Mouse (Mus musculus) limb, embryonic 13.5 days (tissue): ENCODE data around the gene Psmd11. TPM values are rescaled to one million over a fixed set of nuclear protein-coding genes. Genes with fewer than 3 reads are reported as not detected.

Experiments
- ATAC-seq: fragments of 200-750 bp; cut with Nextera tagmentation; 2 replicates; pipeline ENCODE4 v1.8.0; 2017; ENCODE audit warnings: low read depth, moderate number of reproducible peaks, moderate TSS enrichment; ENCODE audit not compliant: low FRiP score
- H3K27ac ChIP-seq: fragments of 300-500 bp; sonication (generic); 2 replicates; pipeline ENCODE4 v1.5.1; 2015; ENCODE audit warnings: inconsistent platforms, mild to moderate bottlenecking, moderate library complexity
- H3K27me3 ChIP-seq: fragments of 300-500 bp; sonication (generic); 2 replicates; pipeline ENCODE4 v1.6.1; 2015; ENCODE audit warnings: mild to moderate bottlenecking, inconsistent platforms
- H3K36me3 ChIP-seq: fragments of 300-500 bp; sonication (generic); 2 replicates; pipeline ENCODE4 v1.6.1; 2015; ENCODE audit warnings: inconsistent platforms, mild to moderate bottlenecking, moderate library complexity
- H3K4me1 ChIP-seq: fragments of 300-500 bp; sonication (generic); 2 replicates; pipeline ENCODE4 v1.6.1; 2015; ENCODE audit warnings: inconsistent platforms
- H3K4me2 ChIP-seq: fragments of 300-500 bp; sonication (generic); replicated peaks from 2 replicates; pipeline ENCODE4 v1.6.1; 2015; ENCODE audit warnings: inconsistent platforms, mild to moderate bottlenecking, moderate library complexity
- H3K4me3 ChIP-seq: fragments of 300-500 bp; sonication (generic); 2 replicates; pipeline ENCODE4 v1.5.1; 2015; ENCODE audit warnings: moderate library complexity, mild to moderate bottlenecking, inconsistent platforms
- H3K9ac ChIP-seq: fragments of 300-500 bp; sonication (generic); 2 replicates; pipeline ENCODE4 v1.6.1; 2015; ENCODE audit warnings: mild to moderate bottlenecking, inconsistent platforms
- H3K9me3 ChIP-seq: fragments of 300-500 bp; sonication (generic); 2 replicates; pipeline ENCODE4 v1.6.1; 2016; ENCODE audit warnings: inconsistent platforms
- WGBS: fragments of 180-500 bp; shearing (Covaris S2); methylation state at CpG from one replicate; pipeline ENCODE4 v1.1.7; 2015; 5-methylcytosine and 5-hydroxymethylcytosine counted together
- polyA plus RNA-seq: library from polyadenylated mRNA; unstranded; fragments of >200 nt; fragmentation: Nextera tagmentation; extraction: Ambion mirVana; gene quantifications from 2 replicates; pipeline ENCODE4 v1.2.1, GENCODE M21; 2015

The Psmd11 gene
- polyA plus RNA-seq, 1 experiment from 2014 or later: 332 TPM

DNA sequence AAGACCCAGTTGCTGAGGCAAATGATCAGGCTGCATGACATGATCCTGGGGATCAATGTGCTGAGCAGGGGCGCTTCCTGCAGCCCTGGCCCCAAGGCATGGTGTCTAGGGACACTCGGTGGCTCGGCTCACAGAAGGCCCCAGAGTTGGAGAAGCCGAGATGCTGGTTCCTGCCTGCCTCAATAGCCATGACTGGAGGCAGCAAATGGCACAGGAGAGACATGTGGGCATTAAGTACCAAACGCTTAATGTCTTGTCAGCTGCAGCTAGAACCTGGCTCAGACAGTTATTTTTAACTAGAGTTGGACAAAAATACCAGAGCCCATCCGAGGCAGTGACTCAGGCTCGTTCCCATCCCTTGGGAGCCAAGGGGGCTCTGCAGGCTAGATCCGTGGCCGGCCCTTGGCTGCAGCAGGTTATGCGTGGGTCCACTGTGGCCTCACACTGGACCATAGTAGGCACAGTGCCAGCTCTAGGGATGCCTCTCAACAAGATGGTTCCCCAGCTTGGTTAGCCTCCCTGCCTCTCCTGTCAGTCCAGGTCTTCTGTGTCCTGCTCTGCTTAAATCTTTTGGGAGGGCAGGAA lies 57.3 kb downstream of the Psmd11 start:
- WGBS: 77% methylated on average over 10 of the region's 10 CpGs

DNA sequence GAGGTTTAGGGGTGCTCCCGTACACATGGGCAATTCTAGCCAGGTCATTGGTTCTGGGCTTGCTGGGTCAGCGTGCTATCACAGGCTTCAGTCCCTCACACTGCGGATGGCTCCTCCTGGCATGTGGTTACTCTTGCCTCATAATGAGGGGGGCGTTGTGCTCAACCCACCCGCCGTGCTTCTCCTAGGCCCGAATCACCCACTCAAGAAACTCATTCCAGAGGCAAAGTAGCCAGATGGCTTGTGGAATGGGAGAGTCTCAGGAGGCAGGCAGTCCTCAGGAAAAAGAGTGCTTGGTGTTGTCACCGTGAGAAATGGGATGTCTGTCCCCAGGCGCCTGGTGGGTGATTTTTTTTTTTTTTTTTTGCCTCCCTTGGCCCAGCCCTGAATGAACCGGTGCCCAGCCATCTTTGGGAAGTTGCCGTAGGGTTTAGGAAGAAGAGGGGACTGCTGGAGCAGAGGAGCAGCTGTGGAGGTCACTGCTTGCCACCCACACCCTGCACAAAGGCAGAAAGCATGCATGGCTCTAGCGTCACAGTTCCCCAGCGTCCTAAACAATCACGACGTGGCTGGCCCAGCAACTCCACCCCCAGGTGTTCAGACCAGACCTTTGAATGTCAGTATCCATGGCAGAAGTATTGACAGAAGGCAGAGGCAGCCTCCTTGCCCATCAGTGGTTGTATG lies 59.6 kb downstream of the Psmd11 start:
- WGBS: 68% methylated on average over 15 of the region's 15 CpGs
- Histone ChIP-seq H3K27ac (no peak overlapping the region), H3K36me3 (no peaks in the 10 kb centered on the region; the same call in 1 of the 2 replicates), H3K4me1 (peaks cover 20% of the 10 kb centered on the region), H3K4me2 (no peak overlapping the region), H3K27me3 (no peaks in the 10 kb centered on the region), H3K4me3 (no peak overlapping the region), H3K9ac (no peak overlapping the region), H3K9me3 (no peaks in the 10 kb centered on the region)
- ATAC-seq: no peak

More for the DNA sequence above, 57.3 kb downstream of the Psmd11 start:
- Histone ChIP-seq H3K27ac (no peak overlapping the region), H3K36me3 (no peaks in the 10 kb centered on the region; the same call in 1 of the 2 replicates), H3K4me2 (no peak overlapping the region), H3K4me1 (peaks cover 16% of the 10 kb centered on the region), H3K9ac (no peak overlapping the region), H3K9me3 (no peaks in the 10 kb centered on the region), H3K4me3 (no peak overlapping the region), H3K27me3 (no peaks in the 10 kb centered on the region)
- ATAC-seq: no peak

DNA sequence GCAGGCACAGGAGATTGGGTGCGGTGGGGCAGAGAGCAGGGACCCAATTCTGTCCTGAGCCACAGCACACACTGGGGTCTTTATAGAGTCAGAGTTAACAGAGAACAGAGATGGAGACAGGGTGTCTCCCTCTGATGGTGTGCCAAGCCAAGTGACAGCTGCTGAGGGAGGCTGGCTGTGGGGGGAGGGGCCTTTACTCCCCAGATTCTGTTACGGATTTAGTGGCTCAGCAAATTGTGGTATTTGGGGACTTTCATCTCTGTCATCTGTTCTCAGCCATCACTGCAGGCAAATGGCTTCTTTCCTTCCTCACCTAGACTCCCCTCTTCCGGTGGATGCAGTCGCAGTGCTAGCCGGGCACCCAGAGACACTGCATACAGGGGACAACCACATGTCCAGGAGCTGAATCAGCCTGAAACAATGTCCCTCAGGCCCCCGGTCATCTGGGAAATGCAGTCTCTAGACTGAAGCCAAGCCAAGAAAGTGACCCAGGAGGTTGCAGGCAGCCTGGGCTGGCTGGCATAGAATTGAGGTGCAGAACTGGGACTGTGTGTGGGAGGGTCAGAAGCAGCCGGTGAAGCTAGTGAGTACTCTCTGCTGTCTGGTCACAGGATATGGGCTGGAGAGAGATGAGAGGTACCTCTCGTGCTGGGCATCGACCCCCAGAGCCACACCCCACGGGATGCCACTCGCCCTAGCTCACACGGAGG lies 60.9 kb downstream of the Psmd11 start:
- H3K27ac ChIP-seq: peak overlapping the region; percentile 33; the same call in 1 of the 2 replicates

GRCm38 (mm10) chr11:80489882-80490196 lies 61.4 kb downstream of the Psmd11 start:
- Histone ChIP-seq H3K4me2 (no peak overlapping the region; the same call in 1 of the 2 replicates), H3K9me3 (no peaks in the 10 kb centered on the region), H3K9ac (0 out of 2 replicates have a peak overlapping the region, but pooled peaks have one; percentile 1), H3K4me3 (no peak overlapping the region), H3K36me3 (no peaks in the 10 kb centered on the region), H3K4me1 (peaks cover 20% of the 10 kb centered on the region), H3K27me3 (no peaks in the 10 kb centered on the region), H3K27ac (peak overlapping the region; percentile 33; the same call in 1 of the 2 replicates)
- no peak for ATAC-seq
- 44% methylated on average over 5 of the region's 5 CpGs for WGBS

More for the DNA sequence above, 60.9 kb downstream of the Psmd11 start:
- 0 out of 2 replicates have a peak, but pooled peaks have one; percentile 48 for ATAC-seq
- 42% methylated on average over 12 of the region's 12 CpGs for WGBS
- Histone ChIP-seq H3K27me3 (no peaks in the 10 kb centered on the region), H3K9ac (0 out of 2 replicates have a peak overlapping the region, but pooled peaks have one; percentile 1), H3K4me1 (peaks cover 20% of the 10 kb centered on the region), H3K36me3 (no peaks in the 10 kb centered on the region), H3K9me3 (no peaks in the 10 kb centered on the region), H3K4me3 (no peak overlapping the region), H3K4me2 (no peak overlapping the region; the same call in 1 of the 2 replicates)

GRCm38 (mm10) chr11:80490831-80491230 lies 62.4 kb downstream of the Psmd11 start:
- no peak overlapping the region for H3K4me2 ChIP-seq
- H3K9ac ChIP-seq: no peak overlapping the region
- H3K27ac ChIP-seq: no peak overlapping the region
- no peaks in the 10 kb centered on the region for H3K36me3 ChIP-seq
- H3K4me1 ChIP-seq: peaks cover 20% of the 10 kb centered on the region
- H3K27me3 ChIP-seq: no peaks in the 10 kb centered on the region
- no peaks in the 10 kb centered on the region for H3K9me3 ChIP-seq
- H3K4me3 ChIP-seq: no peak overlapping the region
- WGBS: 74% methylated on average over 10 of the region's 10 CpGs
- no peak for ATAC-seq

- no peak for ATAC-seq
- Histone ChIP-seq H3K9me3 (no peaks in the 10 kb centered on the region), H3K27ac (no peak overlapping the region), H3K27me3 (no peaks in the 10 kb centered on the region), H3K4me1 (peaks cover 22% of the 10 kb centered on the region), H3K4me2 (no peak overlapping the region), H3K4me3 (no peak overlapping the region), H3K36me3 (no peaks in the 10 kb centered on the region), H3K9ac (no peak overlapping the region)
- 91% methylated on average over 5 of the region's 5 CpGs for WGBS
Measured at GRCm38 (mm10) chr11:80493186-80493585, 64.8 kb downstream of the Psmd11 start.

DNA sequence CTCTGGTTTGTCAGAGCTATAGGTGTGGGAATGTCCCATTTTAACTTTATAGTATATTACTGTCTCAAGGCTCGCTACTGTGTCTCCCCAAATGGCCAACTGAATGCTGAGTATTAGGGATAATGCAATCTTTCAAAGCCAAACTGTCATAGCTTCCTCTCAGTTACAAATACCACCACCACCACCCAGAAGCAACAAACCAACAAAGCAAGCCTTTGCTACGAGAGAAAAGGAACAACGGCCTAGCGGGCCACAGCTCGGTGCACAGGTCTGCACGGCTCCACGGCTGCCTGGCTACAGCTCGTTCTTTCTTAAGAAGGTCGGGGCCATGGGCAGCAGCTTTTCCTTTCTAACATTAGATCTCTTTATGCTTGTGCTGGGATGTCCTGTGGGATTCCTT lies 66.4 kb downstream of the Psmd11 start:
- Histone ChIP-seq H3K9me3 (no peaks in the 10 kb centered on the region), H3K9ac (no peak overlapping the region), H3K4me1 (peaks cover 22% of the 10 kb centered on the region), H3K27ac (no peak overlapping the region), H3K4me3 (no peak overlapping the region), H3K27me3 (no peaks in the 10 kb centered on the region), H3K4me2 (no peak overlapping the region), H3K36me3 (no peaks in the 10 kb centered on the region)
- 86% methylated on average over 9 of the region's 9 CpGs for WGBS
- no peak for ATAC-seq

DNA sequence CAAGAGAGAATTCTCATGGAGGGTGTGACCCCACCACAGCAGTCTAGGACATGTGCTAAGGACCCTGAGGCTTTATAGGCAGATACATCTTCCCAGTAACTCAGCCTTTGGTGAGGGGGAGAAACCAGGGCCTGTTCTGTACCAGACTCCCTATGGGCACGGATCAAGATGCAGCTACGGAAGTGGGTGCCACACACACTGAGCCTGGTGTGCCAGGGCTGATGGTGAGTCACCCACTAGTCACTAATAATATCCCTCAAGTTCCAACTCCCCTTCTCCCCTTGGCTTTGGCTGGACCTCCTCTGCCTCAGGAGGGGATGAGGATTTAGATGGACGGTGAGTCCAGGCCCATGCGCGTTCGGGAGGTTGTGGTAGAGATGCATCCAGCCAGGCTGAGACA lies 67.6 kb downstream of the Psmd11 start:
- no peak overlapping the region for H3K4me2 ChIP-seq
- ATAC-seq: no peak
- WGBS: 91% methylated on average over 6 of the region's 6 CpGs
- no peak overlapping the region for H3K4me3 ChIP-seq
- H3K9ac ChIP-seq: no peak overlapping the region
- H3K27me3 ChIP-seq: no peaks in the 10 kb centered on the region
- H3K4me1 ChIP-seq: peaks cover 19% of the 10 kb centered on the region; the same call in 1 of the 2 replicates
- H3K27ac ChIP-seq: no peak overlapping the region
- no peaks in the 10 kb centered on the region for H3K9me3 ChIP-seq
- no peaks in the 10 kb centered on the region for H3K36me3 ChIP-seq

GRCm38 (mm10) chr11:80496640-80497039 lies 68.2 kb downstream of the Psmd11 start:
- Histone ChIP-seq H3K4me3 (no peak overlapping the region), H3K27ac (no peak overlapping the region), H3K9ac (no peak overlapping the region), H3K27me3 (no peaks in the 10 kb centered on the region), H3K4me2 (no peak overlapping the region), H3K9me3 (no peaks in the 10 kb centered on the region), H3K36me3 (no peaks in the 10 kb centered on the region), H3K4me1 (peaks cover 17% of the 10 kb centered on the region; the same call in 1 of the 2 replicates)
- 87% methylated on average over 1 of the region's 1 CpGs for WGBS
- ATAC-seq: no peak

DNA sequence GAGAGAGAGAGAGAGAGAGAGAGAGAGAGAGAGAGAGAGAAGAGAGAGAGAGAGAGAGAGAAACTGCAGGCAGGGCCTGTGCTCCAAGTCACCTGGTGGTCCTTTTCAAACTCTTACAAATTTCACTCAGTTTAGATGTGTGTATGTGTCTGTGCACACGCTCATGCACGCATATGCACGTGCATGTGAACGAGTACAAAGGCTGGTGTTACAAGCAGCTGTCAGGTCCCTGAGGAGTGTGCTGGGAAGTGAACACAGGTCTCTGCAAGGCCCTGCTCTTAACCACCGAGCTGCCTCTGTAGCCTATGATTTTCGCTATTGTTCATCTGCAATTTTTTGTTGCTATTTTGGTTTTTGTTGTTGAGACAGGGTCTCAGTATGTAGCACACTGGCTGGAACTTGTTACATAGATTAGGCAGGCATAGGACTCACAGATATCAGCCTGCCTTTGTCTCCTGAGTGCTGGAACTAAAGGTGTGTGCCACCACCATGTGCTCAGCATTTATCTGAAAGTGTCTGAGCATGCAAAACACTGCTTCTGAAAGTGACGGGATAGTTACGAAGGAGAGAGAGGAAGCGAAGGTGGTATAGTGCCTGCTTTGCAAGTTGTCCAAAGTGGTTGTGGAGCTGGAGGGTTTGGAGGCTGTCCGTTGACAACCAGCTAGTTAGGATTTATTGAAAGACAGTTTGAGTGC lies 69.0 kb downstream of the Psmd11 start:
- Histone ChIP-seq H3K27ac (no peak overlapping the region), H3K9ac (no peak overlapping the region), H3K4me1 (peaks cover 17% of the 10 kb centered on the region; the same call in 1 of the 2 replicates), H3K4me3 (no peak overlapping the region), H3K9me3 (no peaks in the 10 kb centered on the region), H3K36me3 (no peaks in the 10 kb centered on the region), H3K4me2 (no peak overlapping the region), H3K27me3 (no peaks in the 10 kb centered on the region)
- 73% methylated on average over 10 of the region's 10 CpGs for WGBS
- no peak for ATAC-seq

DNA sequence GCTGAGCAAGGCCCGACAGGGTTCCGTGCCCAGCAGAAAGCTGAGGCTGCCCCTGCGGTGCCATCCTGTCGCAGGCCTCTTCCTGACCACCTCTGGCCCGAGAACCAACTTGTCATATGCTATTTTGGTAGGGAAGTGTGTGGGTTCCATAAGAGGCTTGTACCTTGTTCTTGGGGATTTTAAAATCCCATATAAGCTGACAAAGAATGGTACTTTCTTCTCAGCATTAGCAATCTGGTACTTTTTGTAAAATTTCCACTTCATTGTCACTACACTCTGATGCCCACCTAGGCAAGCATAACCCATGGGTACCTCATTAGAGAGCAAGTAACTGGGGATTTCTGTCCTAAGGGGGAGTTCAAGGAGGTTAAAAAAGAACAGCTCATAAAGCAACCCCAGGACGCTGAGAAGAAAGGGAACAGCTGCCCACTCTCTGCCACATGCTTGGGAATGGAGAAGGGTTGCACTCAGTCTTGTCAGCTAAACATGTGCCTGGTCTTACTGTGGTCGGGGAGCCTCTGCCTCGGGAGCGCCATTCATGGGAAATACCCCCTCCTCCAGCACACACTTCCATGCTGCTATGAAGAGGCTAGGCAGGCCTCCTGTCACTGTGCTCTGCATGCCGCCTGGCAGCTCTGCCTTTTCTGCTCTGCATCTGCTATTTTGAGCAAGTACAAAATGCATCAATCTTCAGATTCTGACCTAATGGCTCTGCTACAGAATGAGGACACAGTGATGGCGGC lies 70.1 kb downstream of the Psmd11 start:
- WGBS: 53% methylated on average over 11 of the region's 11 CpGs
- Histone ChIP-seq H3K4me1 (peaks cover 18% of the 10 kb centered on the region; the same call in 1 of the 2 replicates), H3K27me3 (no peaks in the 10 kb centered on the region), H3K36me3 (no peaks in the 10 kb centered on the region), H3K9me3 (no peaks in the 10 kb centered on the region), H3K4me2 (no peak overlapping the region), H3K9ac (no peak overlapping the region), H3K4me3 (no peak overlapping the region), H3K27ac (peak overlapping the region; percentile 33; the same call in 1 of the 2 replicates)
- no peak for ATAC-seq
